Mouse (Mus musculus) intestine, postnatal 0 days (tissue): Measurements from ENCODE around the gene Acot4. TPM values are rescaled to one million over a fixed set of nuclear protein-coding genes. Genes with fewer than 3 reads are reported as not detected.
"Not testable (repeated sequence)": the region's sequence is repeated elsewhere in the genome, so short reads cannot be mapped to it uniquely, and the experiment has no call there.

Experiments used
- ATAC-seq: fragments of 200-750 bp; cut with Nextera tagmentation; 2 replicates; pipeline ENCODE4 v1.8.0; 2017; ENCODE audit warnings: mild to moderate bottlenecking, moderate TSS enrichment, moderate library complexity
- H3K27ac ChIP-seq: fragments of 300-500 bp; sonication (generic); 2 replicates; pipeline ENCODE4 v1.5.1; 2014; ENCODE audit warnings: mild to moderate bottlenecking, low read depth, low read length, moderate library complexity
- H3K27me3 ChIP-seq: fragments of 300-500 bp; sonication (generic); replicated peaks from 2 replicates; pipeline ENCODE4 v1.6.1; 2014; ENCODE audit warnings: low read length, mixed read lengths; ENCODE audit not compliant: control insufficient read depth, insufficient read depth
- H3K36me3 ChIP-seq: fragments of 300-500 bp; sonication (generic); 2 replicates; pipeline ENCODE4 v1.6.1; 2014; ENCODE audit warnings: mild to moderate bottlenecking, moderate library complexity; ENCODE audit not compliant: control insufficient read depth, insufficient read depth
- H3K4me1 ChIP-seq: fragments of 300-500 bp; sonication (generic); replicated peaks from 2 replicates; pipeline ENCODE4 v1.6.1; 2014; ENCODE audit warnings: antibody characterized with exemption, low read length, mixed read lengths; ENCODE audit not compliant: control insufficient read depth, insufficient read depth
- H3K4me2 ChIP-seq: fragments of 300-500 bp; sonication (generic); replicated peaks from 2 replicates; pipeline ENCODE4 v1.6.1; 2014; ENCODE audit warnings: low read depth, mild to moderate bottlenecking, moderate library complexity
- H3K4me3 ChIP-seq: fragments of 300-500 bp; sonication (generic); 2 replicates; pipeline ENCODE4 v1.5.1; 2014; ENCODE audit warnings: low read depth, low read length
- H3K9ac ChIP-seq: fragments of 300-500 bp; sonication (generic); 2 replicates; pipeline ENCODE4 v1.6.1; 2014; ENCODE audit warnings: mild to moderate bottlenecking, low read depth, low read length
- H3K9me3 ChIP-seq: fragments of 300-500 bp; sonication (generic); 2 replicates; pipeline ENCODE4 v1.6.1; 2016; ENCODE audit warnings: mixed run types; ENCODE audit not compliant: control insufficient read depth
- CTCF ChIP-seq: sonication (generic); IDR thresholded peaks from 2 replicates; pipeline ENCODE4 v1.5.1; 2016; ENCODE audit warnings: low read depth, mild to moderate bottlenecking, control low read depth, antibody characterized with exemption, moderate library complexity
- whole genome bisulfite sequencing: fragments of 180-500 bp; shearing (Covaris S2); extraction: QIAGEN DNeasy Blood & Tissue Kit; methylation state at CpG from one replicate; pipeline ENCODE4 v1.1.7; 2014; 5-methylcytosine and 5-hydroxymethylcytosine counted together
- polyA plus RNA-seq: library from polyadenylated mRNA; unstranded; fragments of >200 nt; fragmentation: Nextera tagmentation; extraction: Ambion mirVana; gene quantifications from 2 replicates; pipeline ENCODE4 v1.2.1, GENCODE M21; 2015

Gene Acot4
- polyA plus RNA-seq, result 45.2 and 53.8 TPM in 2 replicates

- H3K9me3 ChIP-seq, H3K36me3 ChIP-seq, H3K4me1 ChIP-seq, H3K27me3 ChIP-seq: not testable (repeated sequence)
- peak within 1 kb of the TSS; percentile 71 for H3K4me2 ChIP-seq
- peak within 1 kb of the TSS; percentile 57 for H3K9ac ChIP-seq
- H3K27ac ChIP-seq, result peak within 1 kb of the TSS; percentile 87
- H3K4me3 ChIP-seq, result peak within 1 kb of the TSS; percentile 45
- 4% methylated on average over 32 of the region's 32 CpGs for WGBS
- ATAC-seq, result peak; percentile 90
These were observed at the start of gene Acot4 for GRCm38 (mm10) chr12:84038241-84038640. Acot4 (plus strand) TSS chr12:84038379.

GRCm38 (mm10) chr12:83988483-83988882, 49.7 kb upstream of the Acot4 start:
- Histone ChIP-seq H3K4me1 (no peaks in the 10 kb centered on the region), H3K27me3 (no peaks in the 10 kb centered on the region), H3K4me3 (peak overlapping the region; percentile 61), H3K27ac (peak overlapping the region; percentile 97), H3K4me2 (peak overlapping the region; percentile 72), H3K9ac (peak overlapping the region; percentile 83), H3K9me3 (no peaks in the 10 kb centered on the region), H3K36me3 (peaks cover 5% of the 10 kb centered on the region; the same call in 1 of the 2 replicates)
- TF ChIP-seq CTCF, result no peak
- WGBS, result 70% methylated on average over 4 of the region's 4 CpGs
- peak; percentile 15; the same call in 1 of the 2 replicates for ATAC-seq

DNA sequence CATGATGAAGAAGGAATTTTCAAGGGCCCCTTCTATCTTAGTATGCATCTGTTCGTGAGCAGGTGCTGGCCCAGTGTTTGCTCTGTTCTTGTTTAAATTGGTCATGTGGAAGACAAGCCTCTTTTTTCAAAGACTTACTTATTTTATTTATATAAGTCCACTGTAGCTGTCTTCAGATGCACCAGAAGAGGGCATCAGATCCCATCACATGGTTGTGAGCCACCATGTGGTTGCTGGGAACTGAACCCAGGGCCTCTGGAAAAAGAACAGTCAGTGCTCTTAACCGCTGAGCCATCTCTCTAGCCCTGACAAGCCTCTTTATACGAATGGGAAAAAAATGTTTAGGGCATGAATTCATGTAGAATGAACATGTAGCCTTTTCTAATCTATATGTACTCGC, 48.8 kb upstream of the Acot4 start:
- Histone ChIP-seq H3K27ac (no peak overlapping the region), H3K9ac (no peak overlapping the region), H3K4me1 (no peaks in the 10 kb centered on the region), H3K27me3 (no peaks in the 10 kb centered on the region), H3K36me3 (peaks cover 5% of the 10 kb centered on the region; the same call in 1 of the 2 replicates), H3K4me2 (peak overlapping the region; percentile 72; the same call in 1 of the 2 replicates), H3K9me3 (no peaks in the 10 kb centered on the region), H3K4me3 (0 out of 2 replicates have a peak overlapping the region, but pooled peaks have one; percentile 61)
- WGBS, result 88% methylated on average over 4 of the region's 4 CpGs
- TF ChIP-seq CTCF, result peak; percentile 53
- no peak for ATAC-seq

- Histone ChIP-seq H3K27me3 (no peaks in the 10 kb centered on the region), H3K4me1 (no peaks in the 10 kb centered on the region), H3K4me3 (no peak overlapping the region), H3K27ac (no peak overlapping the region), H3K4me2 (no peak overlapping the region), H3K9ac (no peak overlapping the region), H3K36me3 (no peaks in the 10 kb centered on the region), H3K9me3 (no peaks in the 10 kb centered on the region)
- ATAC-seq, result no peak
- no peak for TF ChIP-seq CTCF
- 70% methylated on average over 2 of the region's 2 CpGs for WGBS
These were observed 41.0 kb upstream of the Acot4 start for GRCm38 (mm10) chr12:83997221-83997620.

GRCm38 (mm10) chr12:83998341-83999107, 39.7 kb upstream of the Acot4 start:
- H3K27me3 ChIP-seq, result no peaks in the 10 kb centered on the region
- no peak overlapping the region for H3K9ac ChIP-seq
- no peak for TF ChIP-seq CTCF
- no peaks in the 10 kb centered on the region for H3K36me3 ChIP-seq
- ATAC-seq, result peak; percentile 41
- no peak overlapping the region for H3K4me2 ChIP-seq
- no peaks in the 10 kb centered on the region for H3K4me1 ChIP-seq
- no peaks in the 10 kb centered on the region for H3K9me3 ChIP-seq
- no peak overlapping the region for H3K4me3 ChIP-seq
- 42% methylated on average over 11 of the region's 11 CpGs for WGBS
- peak overlapping the region; percentile 77 for H3K27ac ChIP-seq

DNA sequence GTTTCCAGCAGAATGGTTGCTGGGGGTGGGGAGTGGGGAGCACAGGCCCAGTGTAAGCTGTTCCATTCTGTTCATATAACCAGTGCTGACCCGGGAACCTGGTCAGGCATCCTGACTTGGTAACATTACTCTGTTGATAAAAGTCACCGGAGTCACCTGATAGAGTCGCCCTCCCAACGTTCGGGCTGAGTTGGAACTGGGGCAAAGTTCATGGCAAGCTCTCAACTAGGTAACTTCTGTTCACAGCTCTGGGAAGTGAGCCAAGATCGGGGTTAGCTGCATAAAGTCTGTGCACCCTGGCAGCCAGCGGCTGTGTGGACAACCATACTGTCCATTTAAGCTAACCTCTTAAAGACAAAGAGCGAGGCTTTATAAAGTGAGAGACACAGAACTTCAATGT, 38.9 kb upstream of the Acot4 start:
- H3K36me3 ChIP-seq, H3K9me3 ChIP-seq, H3K27me3 ChIP-seq, H3K4me3 ChIP-seq, H3K4me1 ChIP-seq, H3K9ac ChIP-seq, H3K4me2 ChIP-seq: not testable (repeated sequence)
- ATAC-seq, result peak; percentile 87
- H3K27ac ChIP-seq, result peak overlapping the region; percentile 77
- 30% methylated on average over 8 of the region's 8 CpGs for WGBS
